Mouse (Mus musculus) hematopoietic stem cell, adult 5-6 weeks (primary cell): Measurements from ENCODE around the gene Trmt112. TPM values are rescaled to one million over a fixed set of nuclear protein-coding genes. Genes with fewer than 3 reads are reported as not detected.

Experiments
- ATAC-seq, 2 experiments: fragments of 125-278 bp in 1 of 2; replicated peaks in 1 of 2; 2 replicates each; pipeline ENCODE4 v1.8.0; 2016 to 2017; ENCODE audit warnings: inconsistent platforms in 2 of 2, mild to moderate bottlenecking in 2 of 2, moderate number of reproducible peaks in 2 of 2, low read depth in 1 of 2, moderate TSS enrichment in 1 of 2; ENCODE audit not compliant: low FRiP score in 2 of 2, poor library complexity in 2 of 2, severe bottlenecking in 2 of 2, insufficient read depth in 1 of 2, low TSS enrichment in 1 of 2
- total RNA-seq: library from RNA; stranded (forward); fragments of 172-1452, 232-1000 nt; gene quantifications from 2 replicates; pipeline ENCODE4 v1.2.3, GENCODE M21; 2017

Trmt112 gene
- total RNA-seq, 1 experiment from 2014 or later, result 328 TPM

GRCm38 (mm10) chr19:6954046-6954445 lies 44.5 kb downstream of the Trmt112 start:
- no peak for ATAC-seq

DNA sequence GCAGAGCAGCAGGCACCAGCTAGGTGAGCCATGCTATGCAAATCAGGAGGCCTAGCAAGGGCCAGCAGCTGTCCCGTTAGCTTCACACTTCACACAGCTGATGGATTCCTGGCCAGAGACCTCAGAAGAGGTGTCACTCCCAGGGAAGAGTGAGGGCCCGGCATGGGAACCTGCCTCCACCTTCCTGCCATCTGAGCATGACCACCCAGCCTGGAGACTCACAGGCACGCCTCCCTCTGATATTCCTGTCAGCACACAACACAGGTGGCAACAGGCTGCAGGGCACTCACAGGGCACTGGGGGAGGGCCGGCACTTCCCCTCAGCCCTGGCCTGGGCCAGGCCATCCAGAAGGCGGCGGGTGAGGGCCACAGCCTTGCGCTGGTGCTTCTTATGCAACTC lies 45.9 kb downstream of the Trmt112 start:
- no peak for ATAC-seq

DNA sequence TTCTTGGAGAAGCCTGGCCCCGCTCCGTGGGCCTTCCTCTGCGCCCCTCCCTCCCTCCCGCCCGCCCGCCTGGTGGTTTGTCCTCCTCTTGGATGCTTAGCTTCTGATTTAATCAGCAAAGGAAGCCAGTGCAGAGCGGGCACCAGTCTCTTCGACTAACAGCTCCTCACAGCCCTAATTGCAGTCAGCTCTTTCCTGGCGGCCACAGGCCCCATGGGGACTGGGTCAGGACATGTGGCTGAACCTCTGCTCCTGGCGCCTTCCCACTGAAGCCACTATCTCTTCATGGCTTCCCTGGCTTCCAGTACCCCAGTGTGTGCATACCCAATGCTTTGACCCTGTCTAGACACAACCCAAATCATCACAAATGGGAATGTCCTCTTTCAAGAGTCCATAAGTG lies 47.0 kb downstream of the Trmt112 start:
- no peak for ATAC-seq

Other genes starting within 250 kb of the Trmt112 start
- 3.3 and 4.8 TPM in 2 replicates for gene Rps6ka4, start 69.1 kb upstream of the Trmt112 start, total RNA-seq
- 28.1 and 31.2 TPM in 2 replicates for gene Ccdc88b, start 51.5 kb upstream of the Trmt112 start, total RNA-seq
- 282 and 414 TPM in 2 replicates for gene Prdx5, start 408 bp downstream of the Trmt112 start, total RNA-seq
- 15.3 and 16.0 TPM in 2 replicates for gene Esrra, start 12.1 kb downstream of the Trmt112 start, total RNA-seq
- not detected in 2 replicates for gene Catsperz, start 15.7 kb downstream of the Trmt112 start, total RNA-seq
- not detected in 2 replicates for gene Kcnk4, start 24.8 kb downstream of the Trmt112 start, total RNA-seq
- 21.9 and 30.1 TPM in 2 replicates for gene Bad, start 32.2 kb downstream of the Trmt112 start, total RNA-seq
- gene Gpr137, start 32.8 kb downstream of the Trmt112 start, total RNA-seq, result 19.5 and 20.3 TPM in 2 replicates
- 89.4 and 98.0 TPM in 2 replicates for gene Ppp1r14b, start 65.3 kb downstream of the Trmt112 start, total RNA-seq
- gene Plcb3, start 66.8 kb downstream of the Trmt112 start, total RNA-seq, result 9.1 and 12.3 TPM in 2 replicates
- gene Fkbp2, start 70.8 kb downstream of the Trmt112 start, total RNA-seq, result 67.0 and 99.5 TPM in 2 replicates
- 6.4 and 9.2 TPM in 2 replicates for gene Vegfb, start 78.0 kb downstream of the Trmt112 start, total RNA-seq
- gene Dnajc4, start 82.9 kb downstream of the Trmt112 start, total RNA-seq, result 7.7 and 20.5 TPM in 2 replicates
- 8.5 and 9.9 TPM in 2 replicates for gene Nudt22, start 86.4 kb downstream of the Trmt112 start, total RNA-seq
- gene Trpt1, start 86.4 kb downstream of the Trmt112 start, total RNA-seq, result 1.6 and 2.2 TPM in 2 replicates
- gene Fermt3, start 109.8 kb downstream of the Trmt112 start, total RNA-seq, result 198 and 220 TPM in 2 replicates
- 162 and 250 TPM in 2 replicates for gene Stip1, start 130.3 kb downstream of the Trmt112 start, total RNA-seq
- 5.2 and 11.2 TPM in 2 replicates for gene Macrod1, start 147.1 kb downstream of the Trmt112 start, total RNA-seq
- not detected in 2 replicates for gene Flrt1, start 196.0 kb downstream of the Trmt112 start, total RNA-seq